8 mouse cellular contexts compared by ENCODE assay signal in the genomic region with DNA sequence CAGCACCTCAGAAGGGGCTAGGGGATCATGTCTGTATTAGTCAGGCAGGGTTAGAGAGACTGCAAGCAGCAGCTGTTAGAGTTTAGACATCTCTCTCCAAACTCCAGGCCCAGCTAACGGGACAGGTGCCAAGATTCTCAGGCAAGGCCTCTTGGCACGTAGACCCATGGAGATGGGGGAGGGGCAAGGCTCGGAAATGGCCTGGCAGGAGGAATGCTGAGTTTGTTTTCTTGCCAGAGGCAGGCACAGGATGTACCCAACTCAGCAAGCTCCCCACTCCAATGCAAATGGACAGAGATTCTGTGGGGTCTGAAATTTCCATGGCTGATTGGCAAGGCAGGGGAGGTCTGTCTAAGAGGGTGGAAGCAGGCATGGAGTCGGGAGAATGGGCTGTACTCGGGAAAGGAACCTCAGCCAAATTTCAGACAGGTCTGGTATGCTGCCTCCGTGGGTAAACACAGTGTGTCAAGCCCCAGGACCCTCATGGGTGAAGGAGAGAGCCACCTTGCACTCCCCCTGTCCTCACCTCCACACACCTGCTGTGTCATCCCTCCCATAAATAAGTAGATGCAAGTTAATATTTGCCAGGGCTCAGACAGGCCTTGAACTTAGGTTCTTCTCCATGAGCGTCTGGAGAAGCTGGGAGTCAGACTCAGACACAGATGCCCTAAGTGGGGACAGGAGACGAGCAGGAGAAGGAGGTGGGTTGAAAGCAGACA. TPM values are rescaled to one million over a fixed set of nuclear protein-coding genes. Genes with fewer than 3 reads are reported as not detected.
DNase-seq lines count a peak whose midpoint lies in the region; ATAC-seq and TF ChIP-seq lines count a peak whose summit lies in the region.

No protein-coding gene starts in this region.

- TF ChIP-seq CTCF in cortical plate, adult 2 months (IDR thresholded peaks at IDR 0.05; ENCODE audit: extremely low read depth, insufficient read depth, low read length): no peak

- DNase-seq in limb, embryonic 10.5 days (ENCODE audit: low spot score): no peak
- DNase-seq in kidney, postnatal 4 days: peak; percentile 82 to 89
- DNase-seq in lung, adult 18-20 months: peak; percentile 91 to 94
- peak; percentile 59 to 69 for DNase-seq in right cerebral cortex, postnatal 36 days (ENCODE audit: low spot score in 2 of 2)

- no peak overlapping the region for H3K4me3 ChIP-seq in limb, embryonic 12.5 days (replicated peaks)
- H3K4me3 ChIP-seq in limb, embryonic 10.5 days: no peak overlapping the region
- no peak overlapping the region for H3K4me3 ChIP-seq in cortical plate, adult 2 months (ENCODE audit: insufficient read depth, low read length)
- no peak overlapping the region for H3K4me3 ChIP-seq in heart, embryonic 12.5 days

- peaks cover 15% of the 10 kb centered on the region for H3K4me1 ChIP-seq in limb, embryonic 12.5 days (replicated peaks)
- 0 out of 2 replicates have a peak, but pooled peaks cover 5% of the 10 kb centered on the region for H3K4me1 ChIP-seq in limb, embryonic 10.5 days
- no peaks in the 10 kb centered on the region for H3K4me1 ChIP-seq in cortical plate, adult 2 months (ENCODE audit: control insufficient read depth, insufficient read depth, low read length)
- peaks cover 29% of the 10 kb centered on the region for H3K4me1 ChIP-seq in heart, embryonic 12.5 days (replicated peaks)

- no peaks in the 10 kb centered on the region for H3K36me3 ChIP-seq in limb, embryonic 12.5 days
- H3K36me3 ChIP-seq in limb, embryonic 10.5 days: no peaks in the 10 kb centered on the region
- H3K36me3 ChIP-seq in heart, embryonic 12.5 days: no peaks in the 10 kb centered on the region

- no peak overlapping the region for H3K4me2 ChIP-seq in limb, embryonic 12.5 days
- H3K4me2 ChIP-seq in heart, embryonic 12.5 days: peak overlapping the region; percentile 24

- TF ChIP-seq POLR2A in cortical plate, adult 2 months (IDR thresholded peaks at IDR 0.05; ENCODE audit: extremely low read depth, insufficient read depth, low read length): no peak

- H3K9ac ChIP-seq in limb, embryonic 12.5 days (replicated peaks): no peak overlapping the region
- no peak overlapping the region for H3K9ac ChIP-seq in heart, embryonic 12.5 days

- H3K9me3 ChIP-seq in limb, embryonic 12.5 days: peaks cover 14% of the 10 kb centered on the region
- 0 out of 2 replicates have a peak, but pooled peaks cover 3% of the 10 kb centered on the region for H3K9me3 ChIP-seq in limb, embryonic 10.5 days (replicated peaks)
- H3K9me3 ChIP-seq in heart, embryonic 12.5 days (replicated peaks): peaks cover 14% of the 10 kb centered on the region

- peak; percentile 49; the same call in 1 of the 2 replicates for ATAC-seq in limb, embryonic 12.5 days (ENCODE audit: insufficient number of reproducible peaks, insufficient read depth, low FRiP score, low TSS enrichment, low read depth)
- ATAC-seq in heart, embryonic 12.5 days (ENCODE audit: insufficient number of reproducible peaks, low FRiP score): peak; percentile 53
- ATAC-seq in erythroblast, adult 5-6 weeks (replicated peaks; ENCODE audit: low FRiP score, poor library complexity, severe bottlenecking): no peak

- H3K27ac ChIP-seq in limb, embryonic 12.5 days: no peak overlapping the region
- H3K27ac ChIP-seq in limb, embryonic 10.5 days: no peak overlapping the region
- H3K27ac ChIP-seq in cortical plate, adult 2 months (ENCODE audit: insufficient read depth, low read length): peak overlapping the region; percentile 24; the same call in 1 of the 2 replicates
- peak overlapping the region; percentile 84 for H3K27ac ChIP-seq in heart, embryonic 12.5 days (ENCODE audit: poor library complexity, severe bottlenecking)

- H3K27me3 ChIP-seq in limb, embryonic 12.5 days: no peaks in the 10 kb centered on the region
- no peaks in the 10 kb centered on the region for H3K27me3 ChIP-seq in limb, embryonic 10.5 days (ENCODE audit: low read depth, poor library complexity, severe bottlenecking)
- H3K27me3 ChIP-seq in heart, embryonic 12.5 days (replicated peaks): no peaks in the 10 kb centered on the region

- WGBS in limb, embryonic 12.5 days: 39% methylated on average over 8 of the region's 8 CpGs
- WGBS in limb, embryonic 10.5 days: 58% methylated on average over 8 of the region's 8 CpGs
- 25% methylated on average over 8 of the region's 8 CpGs for WGBS in heart, embryonic 12.5 days

RNA-seq across cellular contexts. Expression of gene Idh2, which starts 19.4 kb away (rescaled TPM):
- 555 and 566 TPM in 2 replicates for polyA plus RNA-seq in limb, embryonic 12.5 days (2016; fragmentation: Nextera tagmentation; extraction: Ambion mirVana)
- polyA plus RNA-seq in limb, embryonic 10.5 days (2016; fragmentation: Nextera tagmentation; extraction: Ambion mirVana): 533 and 582 TPM in 2 replicates
- polyA plus RNA-seq in cortical plate, adult 2 months (2012; rRNA removed): 92.7 and 95.0 TPM in 2 replicates
- 1,569 and 1,607 TPM in 2 replicates for polyA plus RNA-seq in heart, embryonic 12.5 days (2016; fragmentation: Nextera tagmentation; extraction: Ambion mirVana)
- total RNA-seq in erythroblast, adult 5-6 weeks (2015; ENCODE audit: low replicate concordance): 20.3 and 31.3 TPM in 2 replicates
- 17.6 and 24.5 TPM in 2 replicates for total RNA-seq in erythroblast, adult 5-6 weeks (2017; ENCODE audit: low replicate concordance)

RNA-seq across cellular contexts. Expression of gene Sema4b, which starts 52.0 kb away (rescaled TPM):
- 12.2 and 13.5 TPM in 2 replicates for polyA plus RNA-seq in limb, embryonic 12.5 days (2016; fragmentation: Nextera tagmentation; extraction: Ambion mirVana)
- 8.1 and 9.9 TPM in 2 replicates for polyA plus RNA-seq in limb, embryonic 10.5 days (2016; fragmentation: Nextera tagmentation; extraction: Ambion mirVana)
- polyA plus RNA-seq in cortical plate, adult 2 months (2012; rRNA removed): 11.6 and 12.5 TPM in 2 replicates
- polyA plus RNA-seq in heart, embryonic 12.5 days (2016; fragmentation: Nextera tagmentation; extraction: Ambion mirVana): 10.3 and 10.7 TPM in 2 replicates
- total RNA-seq in erythroblast, adult 5-6 weeks (2015; ENCODE audit: low replicate concordance): 19.9 and 22.1 TPM in 2 replicates
- total RNA-seq in erythroblast, adult 5-6 weeks (2017; ENCODE audit: low replicate concordance): 33.7 and 49.8 TPM in 2 replicates

Comparison
In these comparisons a context has a peak if more than half of its experiments do, and no peak if none do; other contexts are left out.
1. H3K27ac ChIP-seq: peak in cortical plate, adult 2 months (single experiment) and heart, embryonic 12.5 days (single experiment); none in limb, embryonic 12.5 days (single experiment) and limb, embryonic 10.5 days (single experiment).